In the genomic region with DNA sequence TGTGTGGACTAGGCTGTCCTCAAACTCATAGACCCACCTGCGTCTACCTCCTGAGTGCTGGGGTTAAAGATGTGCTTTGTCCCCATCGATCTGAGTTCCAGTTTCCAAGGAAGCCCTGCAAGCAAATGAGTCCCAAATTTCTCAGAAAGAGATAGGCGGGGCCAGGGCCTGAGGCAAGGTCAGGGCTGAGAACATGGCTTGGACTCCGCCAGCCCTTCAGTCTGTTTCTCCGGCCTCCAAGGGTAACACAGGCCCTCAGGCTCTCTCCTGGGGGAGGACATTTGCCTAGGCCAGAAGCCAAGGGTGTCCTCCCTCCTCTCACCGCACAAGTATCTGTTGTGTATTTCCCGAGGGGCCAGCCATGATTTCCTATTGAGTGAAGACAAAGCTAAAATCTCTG, we compare ENCODE assay signal across 32 mouse cellular contexts. TPM values are rescaled to one million over a fixed set of nuclear protein-coding genes. Genes with fewer than 3 reads are reported as not detected.
DNase-seq lines count a peak whose midpoint lies in the region.
"Had no signal": no experiment of that assay in that cellular context is flagged by ENCODE, and none has a peak within 500 bp of the region (broad histone marks: within the 10 kb centered on the region; RNA-seq: fewer than 3 reads in every experiment).

No protein-coding gene starts in this region.

- DNase-seq in heart, embryonic 10.5 days (ENCODE audit: low spot score), result no peak
- no peak for DNase-seq in heart, adult 8-10 months (ENCODE audit: low spot score)
- peak; percentile 66 for DNase-seq in ovary, adult 18-20 months (ENCODE audit: low spot score)
- DNase-seq in ovary, postnatal 36 days (ENCODE audit: low spot score), result no peak
- DNase-seq in ZHBTc4 (ENCODE audit: low read depth, low spot score), result peak; percentile 65
- peak; percentile 66 for DNase-seq in testis, postnatal 14 days (ENCODE audit: low spot score)
- no peak for DNase-seq in retina, postnatal 1 day
- DNase-seq in urinary bladder, postnatal 25 days (ENCODE audit: low spot score), result no peak
- DNase-seq: adrenal gland, postnatal 36 days; cerebellum, adult 9-10 months; kidney, postnatal 25 days; liver, embryonic 13.5 days; lung, adult 2 months; lung, postnatal 14 days; right cerebral cortex, postnatal 25 days had no signal

- no peaks in the 10 kb centered on the region for H3K9me3 ChIP-seq in heart, embryonic 10.5 days
- H3K9me3 ChIP-seq: forebrain, embryonic 12.5 days; intestine, embryonic 15.5 days; limb, embryonic 12.5 days; liver, embryonic 13.5 days; midbrain, embryonic 12.5 days; stomach, embryonic 15.5 days had no signal

- 0 out of 2 replicates have a peak, but pooled peaks cover 3% of the 10 kb centered on the region for H3K27me3 ChIP-seq in heart, embryonic 10.5 days (ENCODE audit: insufficient read depth, poor library complexity, severe bottlenecking)
- H3K27me3 ChIP-seq: forebrain, embryonic 12.5 days; intestine, embryonic 15.5 days; limb, embryonic 12.5 days; midbrain, embryonic 12.5 days; stomach, embryonic 15.5 days had no signal

- H3K4me3 ChIP-seq in heart, embryonic 10.5 days, result no peak overlapping the region
- H3K4me3 ChIP-seq: forebrain, embryonic 12.5 days; intestine, embryonic 15.5 days; layer of hippocampus, adult 2 months; limb, embryonic 12.5 days; liver, embryonic 13.5 days; midbrain, embryonic 12.5 days; stomach, embryonic 15.5 days had no signal

- WGBS in heart, embryonic 10.5 days, result 87% methylated on average over 7 of the region's 7 CpGs

- H3K36me3 ChIP-seq in heart, embryonic 10.5 days, result no peaks in the 10 kb centered on the region
- H3K36me3 ChIP-seq: forebrain, embryonic 12.5 days; intestine, embryonic 15.5 days; limb, embryonic 12.5 days; liver, embryonic 13.5 days; midbrain, embryonic 12.5 days; stomach, embryonic 15.5 days had no signal

- H3K4me1 ChIP-seq in heart, embryonic 10.5 days, result peaks cover 58% of the 10 kb centered on the region

- H3K27ac ChIP-seq in heart, embryonic 10.5 days, result 0 out of 2 replicates have a peak overlapping the region, but pooled peaks have one; percentile 16
- H3K27ac ChIP-seq: forebrain, embryonic 12.5 days; intestine, embryonic 15.5 days; limb, embryonic 12.5 days; midbrain, embryonic 12.5 days had no signal

RNA-seq across cellular contexts. Expression of a gene that starts 3.3 kb away (rescaled TPM):
- polyA plus RNA-seq in heart, embryonic 10.5 days (2016; fragmentation: Nextera tagmentation; extraction: Ambion mirVana), result 5.4 and 7.6 TPM in 2 replicates
- 1 to 10 TPM; 1.2 to 2.2 (median 1.9) TPM for total RNA-seq in heart, adult 8-10 months (2022)

RNA-seq across cellular contexts. Expression of a gene that starts 9.9 kb away (rescaled TPM):
- polyA plus RNA-seq in heart, embryonic 10.5 days (2016; fragmentation: Nextera tagmentation; extraction: Ambion mirVana), result 0.33 and 0.36 TPM in 2 replicates
- not detected for total RNA-seq in heart, adult 8-10 months (2022)
- total RNA-seq: adrenal gland, adult 18-20 months; common myeloid progenitor, adult 5-6 weeks; gastrocnemius, adult 18-20 months; layer of hippocampus, adult 2 months; layer of hippocampus, postnatal 25 days; left cerebral cortex, postnatal 10 days; megakaryocyte progenitor cell, adult 5-6 weeks; monocyte, adult 5-6 weeks had no signal
- polyA plus RNA-seq: embryonic facial prominence, embryonic 11.5 days; forebrain, embryonic 12.5 days; limb, embryonic 12.5 days; liver, embryonic 13.5 days had no signal

RNA-seq across cellular contexts. Expression of a gene that starts 19.5 kb away (rescaled TPM):
- 79.3 and 95.0 TPM in 2 replicates for polyA plus RNA-seq in heart, embryonic 10.5 days (2016; fragmentation: Nextera tagmentation; extraction: Ambion mirVana)
- total RNA-seq in heart, adult 8-10 months (2022), result 10 to 100 TPM in 2 of 4 experiments, 1 to 10 TPM in 2; 8.7 to 14.9 (median 10.1) TPM

RNA-seq across cellular contexts. Expression of a gene that starts 31.8 kb away (rescaled TPM):
- 0.19 and 0.23 TPM in 2 replicates for polyA plus RNA-seq in heart, embryonic 10.5 days (2016; fragmentation: Nextera tagmentation; extraction: Ambion mirVana)
- total RNA-seq in heart, adult 8-10 months (2022), result under 1 TPM in 1 of 4 experiments, not detected in 3; 0.16 TPM
- total RNA-seq: common myeloid progenitor, adult 5-6 weeks; gastrocnemius, adult 18-20 months; heart, postnatal 10 days; layer of hippocampus, adult 2 months; layer of hippocampus, postnatal 25 days; megakaryocyte progenitor cell, adult 5-6 weeks; monocyte, adult 5-6 weeks; neutrophil, adult 5-6 weeks had no signal
- polyA plus RNA-seq: C2C12; embryonic facial prominence, embryonic 11.5 days; forebrain, embryonic 12.5 days; limb, embryonic 12.5 days; midbrain, embryonic 12.5 days had no signal

RNA-seq across cellular contexts. Expression of a gene that starts 42.0 kb away (rescaled TPM):
- polyA plus RNA-seq in heart, embryonic 10.5 days (2016; fragmentation: Nextera tagmentation; extraction: Ambion mirVana), result 451 and 471 TPM in 2 replicates
- total RNA-seq in heart, adult 8-10 months (2022), result 100 to 1,000 TPM; 114 to 126 (median 121) TPM

Comparison
In these comparisons a context has a peak if more than half of its experiments do, and no peak if none do; other contexts are left out.
1. DNase-seq: peak in ovary, adult 18-20 months (single experiment), ZHBTc4 (single experiment) and testis, postnatal 14 days (single experiment); none in heart, embryonic 10.5 days (single experiment), heart, adult 8-10 months (single experiment), ovary, postnatal 36 days (single experiment), retina, postnatal 1 day (single experiment) and urinary bladder, postnatal 25 days (single experiment).